Mouse (Mus musculus): ENCODE data around the gene Srgap3. TPM values are rescaled to one million over a fixed set of nuclear protein-coding genes. Genes with fewer than 3 reads are reported as not detected.
A peak's percentile ranks its signal among the peaks of the same experiment; 100 is the strongest.
"Not testable (repeated sequence)": the region's sequence is repeated elsewhere in the genome, so short reads cannot be mapped to it uniquely, and the experiment has no call there.

The Srgap3 gene
- polyA plus RNA-seq, 2 experiments from 2014 or later, result 0.29 to 0.31 TPM

DNA sequence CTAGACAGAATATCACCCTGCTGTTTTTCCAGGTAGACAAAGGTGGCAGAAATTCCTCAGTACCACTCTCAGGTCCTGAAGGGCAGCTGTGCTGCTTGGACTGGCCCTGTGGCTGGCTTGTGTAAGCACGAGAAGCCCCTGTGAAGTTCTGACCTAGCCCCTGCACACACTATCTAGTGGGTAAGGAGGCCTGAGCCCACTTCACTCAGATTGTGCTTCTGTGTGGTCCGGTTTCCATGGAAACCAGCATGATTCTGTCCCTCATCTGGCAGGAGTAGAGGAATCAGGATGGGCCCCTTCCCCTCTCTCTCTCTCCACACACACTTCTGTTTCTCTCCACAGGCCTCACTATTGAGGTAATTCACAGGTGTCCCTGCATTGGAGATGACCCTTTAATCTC lies 212.0 kb downstream of the Srgap3 start:
- ATAC-seq, result no peak

DNA sequence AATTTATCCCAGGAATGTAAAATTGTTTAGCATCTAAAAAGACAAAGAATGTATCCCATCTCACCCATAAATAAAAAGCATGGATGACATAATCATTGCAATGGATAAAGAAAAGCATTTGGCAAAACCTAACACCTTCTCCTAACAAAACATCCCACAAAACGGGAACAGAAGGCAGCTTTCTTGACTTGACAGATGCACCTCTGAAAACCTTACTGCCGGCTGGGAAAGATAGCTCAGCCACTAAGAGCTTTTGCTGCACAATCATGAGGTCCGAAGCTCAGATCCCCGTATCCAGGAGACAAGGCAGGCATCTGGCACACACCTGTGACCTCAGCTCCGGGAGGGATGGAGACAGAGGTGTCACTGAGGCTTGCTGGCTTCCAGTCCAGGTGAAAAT lies 213.1 kb downstream of the Srgap3 start:
- ATAC-seq, result no peak

DNA sequence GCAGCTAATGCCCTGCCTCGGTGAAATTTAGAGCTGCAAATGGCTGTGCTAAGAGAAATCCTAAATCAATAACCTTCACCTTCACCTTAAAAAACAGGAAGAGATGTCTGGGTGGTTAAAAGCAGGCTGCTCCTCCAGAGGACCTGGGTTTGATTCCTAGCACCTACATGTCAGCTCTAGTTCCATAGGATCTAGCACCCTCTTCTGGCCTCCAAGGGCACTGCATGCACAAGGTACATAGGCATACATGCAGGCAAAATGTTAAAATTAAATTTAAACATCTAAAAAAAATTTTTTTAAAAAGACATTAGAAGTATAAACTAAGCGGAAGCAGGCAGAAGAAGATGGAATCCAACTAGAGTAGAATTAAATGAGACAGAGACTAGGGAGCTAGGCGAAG lies 214.6 kb downstream of the Srgap3 start:
- no peak for ATAC-seq

DNA sequence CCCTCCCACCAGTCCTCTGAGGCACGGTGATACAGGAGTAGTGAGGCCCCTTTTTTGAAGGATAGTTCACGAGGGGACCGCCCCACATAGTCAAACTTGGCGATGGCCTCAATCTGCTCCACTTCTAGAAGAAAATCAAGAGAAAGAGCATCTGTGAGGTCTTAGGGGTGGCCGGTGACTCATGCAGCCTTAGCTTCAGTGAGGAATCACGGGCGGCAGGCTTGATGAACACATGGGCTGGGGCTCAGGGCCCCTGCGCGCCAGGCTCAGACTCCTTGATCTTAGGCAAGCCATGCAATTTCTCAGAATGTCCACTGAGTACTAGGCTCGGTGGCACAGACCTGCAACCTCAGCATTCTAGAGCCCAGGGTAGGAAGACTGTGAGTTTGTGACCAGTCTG lies 215.7 kb downstream of the Srgap3 start:
- ATAC-seq, result no peak

DNA sequence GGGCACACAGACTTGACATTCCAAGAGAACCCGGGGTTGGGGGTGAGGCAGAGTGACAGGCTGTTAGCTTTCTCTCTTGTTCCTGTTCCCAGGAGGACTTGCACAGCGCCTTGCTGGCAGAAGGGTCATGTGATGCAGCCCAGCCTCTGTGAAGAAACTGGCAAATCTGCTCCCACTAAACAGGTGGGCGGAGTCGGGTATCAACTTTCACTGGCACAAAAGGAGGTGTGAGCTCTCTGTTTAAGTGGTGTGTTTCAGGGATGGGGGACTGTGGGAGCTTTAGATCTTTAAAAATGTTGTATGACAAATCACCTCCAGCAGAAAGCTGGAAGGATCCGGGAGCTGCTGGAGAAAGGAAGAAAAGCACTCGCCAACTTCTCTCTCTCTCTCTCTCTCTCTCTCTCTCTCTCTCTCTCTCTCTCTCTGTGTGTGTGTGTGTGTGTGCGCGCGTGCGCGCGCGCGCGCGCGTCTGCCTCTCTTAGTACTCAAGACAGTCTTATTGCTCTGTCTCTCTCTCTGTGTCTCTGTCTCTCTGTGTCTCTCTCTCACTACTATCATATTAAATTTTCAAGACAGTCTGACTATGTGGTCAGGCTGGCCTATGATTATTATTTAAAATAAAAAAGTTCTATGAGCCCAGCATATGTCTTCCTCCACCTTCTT lies 218.2 kb downstream of the Srgap3 start:
- no peak for ATAC-seq

DNA sequence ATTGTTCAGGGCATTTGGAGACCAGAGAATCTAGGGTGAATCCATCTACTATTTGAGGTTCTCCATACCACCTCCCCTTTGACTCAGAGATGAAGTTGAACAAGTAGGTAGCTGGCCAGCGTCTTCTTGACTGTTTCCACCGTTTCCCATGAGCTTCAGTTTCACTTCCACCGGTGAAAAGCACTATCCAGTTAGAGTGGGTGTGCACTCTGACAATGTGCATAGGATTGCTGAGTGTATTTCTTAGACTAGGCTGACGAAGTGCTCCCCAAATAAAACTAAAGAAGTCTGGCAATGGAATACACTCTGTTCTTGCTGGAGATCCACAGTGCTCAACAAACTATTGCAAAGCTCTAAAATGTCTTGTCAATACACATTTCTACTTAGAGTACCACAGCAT lies 221.6 kb downstream of the Srgap3 start:
- no peak for ATAC-seq

DNA sequence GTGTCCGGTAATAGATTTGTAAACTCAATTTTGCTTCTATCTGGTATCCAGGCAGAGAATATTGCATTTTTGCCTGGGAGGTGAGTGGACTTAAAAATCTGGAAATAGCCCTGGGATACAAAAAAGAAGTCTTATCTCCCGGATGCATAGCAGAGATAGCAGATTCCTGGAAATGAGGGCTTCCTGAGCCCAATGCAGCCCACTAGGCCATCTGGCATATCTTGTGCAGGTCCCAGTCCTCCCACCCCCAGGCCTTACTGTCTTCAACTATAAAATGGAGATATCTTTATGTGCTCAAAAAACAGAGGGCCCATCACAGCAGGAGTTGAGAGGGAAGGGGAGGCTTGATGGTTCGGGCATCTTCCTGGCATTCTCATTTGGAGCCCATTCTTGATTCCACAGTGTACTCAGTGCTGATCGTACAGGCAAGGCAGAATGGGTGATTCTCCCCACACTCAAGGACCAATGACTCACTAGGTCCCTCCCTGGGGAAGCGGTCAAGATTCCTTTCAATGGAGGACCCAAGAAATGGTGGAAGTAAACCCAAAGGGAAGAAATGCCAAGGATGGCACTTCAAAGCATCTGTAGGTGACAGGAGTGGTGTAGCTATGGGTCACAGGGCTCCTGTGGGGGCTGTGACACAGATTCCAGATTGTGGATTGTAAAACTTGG lies 226.5 kb downstream of the Srgap3 start:
- ATAC-seq, result no peak

DNA sequence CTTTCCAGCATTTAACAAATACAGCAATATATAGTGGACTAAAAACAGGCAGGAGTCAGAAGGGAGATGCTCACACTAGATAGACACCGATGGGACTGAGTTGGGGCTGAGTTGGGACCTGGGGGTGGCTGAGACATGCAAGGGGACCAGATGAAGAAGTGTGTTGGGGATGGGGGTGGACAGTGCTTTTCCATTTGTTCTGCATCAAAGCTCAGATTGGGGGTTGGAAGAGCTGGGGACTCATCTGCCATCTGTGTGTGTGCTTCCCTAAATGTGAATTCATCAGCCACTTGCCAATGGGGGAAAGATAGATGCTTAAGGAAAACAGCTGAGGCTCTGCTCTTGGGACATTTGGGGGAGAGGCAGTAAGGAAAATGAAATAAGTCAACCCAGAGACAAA lies 227.1 kb downstream of the Srgap3 start:
- no peak for ATAC-seq

DNA sequence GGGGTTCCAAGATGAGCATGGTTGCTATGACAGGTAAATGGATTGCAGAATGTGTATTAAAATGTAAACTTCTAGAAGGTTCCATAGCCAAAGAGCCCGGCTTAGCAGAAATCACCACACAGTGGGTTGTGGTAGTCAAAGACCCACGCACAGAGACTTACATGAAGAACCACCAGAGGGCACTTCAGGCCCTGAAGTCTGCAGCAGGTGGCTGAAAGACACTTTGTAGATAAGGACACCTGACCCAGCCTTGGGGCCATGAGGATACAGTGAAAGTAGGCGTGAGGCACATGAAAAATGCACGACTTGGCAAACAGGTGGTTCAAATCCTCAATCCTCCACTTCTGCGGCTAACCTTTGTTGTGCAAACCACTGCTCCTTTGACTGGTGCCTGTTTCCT lies 229.9 kb downstream of the Srgap3 start:
- no peak for ATAC-seq

DNA sequence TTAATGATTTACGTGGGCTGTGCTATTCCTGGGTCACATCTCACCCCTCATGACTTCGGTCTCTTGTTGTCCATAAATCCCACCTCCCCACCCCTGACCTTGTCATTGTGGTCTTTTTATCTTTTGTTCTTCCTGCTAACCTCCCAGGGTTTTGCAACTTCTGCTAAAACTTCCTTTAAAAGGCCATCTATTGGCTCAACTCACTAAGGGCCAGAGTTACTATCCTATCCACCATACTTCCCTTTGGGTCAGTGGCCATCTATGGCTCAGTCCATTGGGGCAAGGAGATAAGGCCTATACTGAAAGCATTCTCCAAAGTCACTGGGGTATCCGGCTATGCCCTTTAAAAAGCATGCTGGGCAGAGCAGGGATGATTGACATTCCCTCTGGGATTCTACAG lies 233.1 kb downstream of the Srgap3 start:
- no peak for ATAC-seq

DNA sequence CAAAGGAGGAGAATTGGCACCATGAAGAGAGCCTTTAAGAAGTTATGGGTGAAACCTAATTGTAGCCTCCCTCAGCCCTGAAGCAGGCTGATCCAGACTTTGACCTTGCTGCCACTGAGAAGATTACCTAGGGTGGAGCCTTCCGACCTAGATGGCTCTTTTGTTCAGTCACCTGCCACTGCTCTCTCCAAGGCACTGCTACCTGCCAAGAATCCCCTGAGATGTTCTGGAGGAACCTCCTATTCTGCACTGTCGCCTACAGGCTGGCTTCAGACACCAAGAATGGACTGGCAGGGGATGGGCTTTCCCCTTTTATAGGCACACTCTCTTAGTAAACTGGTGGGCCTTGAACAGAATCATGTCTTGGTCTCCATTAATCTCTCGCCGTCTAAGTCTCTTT lies 244.8 kb downstream of the Srgap3 start:
- not testable (repeated sequence) for ATAC-seq

DNA sequence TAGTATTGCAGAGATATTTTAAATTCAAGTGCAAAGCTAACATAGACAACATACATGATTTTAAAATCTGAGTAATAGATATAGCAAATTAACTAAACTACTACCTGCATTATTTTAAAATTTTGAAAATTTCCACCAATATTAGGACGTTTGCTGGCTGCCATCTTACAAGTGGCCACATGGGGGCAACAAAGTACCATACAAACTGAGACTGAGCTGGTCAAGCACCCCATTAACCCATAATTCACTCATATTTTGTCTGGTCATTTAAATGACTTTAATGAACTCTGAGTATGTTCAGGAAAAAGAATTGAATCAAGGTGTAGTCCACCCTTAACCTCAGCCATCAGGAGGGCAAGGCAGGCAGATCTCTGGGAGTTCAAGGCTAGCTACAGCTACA lies 246.7 kb downstream of the Srgap3 start:
- no peak for ATAC-seq

DNA sequence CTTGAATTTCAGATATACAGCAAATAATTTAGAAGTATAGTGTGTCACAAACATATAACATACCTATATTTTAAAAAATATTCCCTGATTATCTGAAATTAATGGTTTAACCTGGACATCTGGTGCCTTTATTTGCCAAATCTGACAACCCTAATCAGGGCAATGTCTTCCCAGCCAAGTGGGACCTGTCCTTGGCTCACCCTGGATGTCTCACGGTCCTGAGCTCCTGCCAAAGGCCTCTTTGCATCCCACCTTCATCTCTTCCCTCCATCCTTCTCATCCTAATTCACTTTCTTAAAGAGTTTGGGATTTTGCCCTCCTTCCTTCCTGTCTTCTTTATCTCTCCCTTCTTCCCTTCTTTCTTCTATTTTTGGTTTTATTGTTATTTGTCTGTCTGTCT lies 248.0 kb downstream of the Srgap3 start:
- no peak for ATAC-seq

DNA sequence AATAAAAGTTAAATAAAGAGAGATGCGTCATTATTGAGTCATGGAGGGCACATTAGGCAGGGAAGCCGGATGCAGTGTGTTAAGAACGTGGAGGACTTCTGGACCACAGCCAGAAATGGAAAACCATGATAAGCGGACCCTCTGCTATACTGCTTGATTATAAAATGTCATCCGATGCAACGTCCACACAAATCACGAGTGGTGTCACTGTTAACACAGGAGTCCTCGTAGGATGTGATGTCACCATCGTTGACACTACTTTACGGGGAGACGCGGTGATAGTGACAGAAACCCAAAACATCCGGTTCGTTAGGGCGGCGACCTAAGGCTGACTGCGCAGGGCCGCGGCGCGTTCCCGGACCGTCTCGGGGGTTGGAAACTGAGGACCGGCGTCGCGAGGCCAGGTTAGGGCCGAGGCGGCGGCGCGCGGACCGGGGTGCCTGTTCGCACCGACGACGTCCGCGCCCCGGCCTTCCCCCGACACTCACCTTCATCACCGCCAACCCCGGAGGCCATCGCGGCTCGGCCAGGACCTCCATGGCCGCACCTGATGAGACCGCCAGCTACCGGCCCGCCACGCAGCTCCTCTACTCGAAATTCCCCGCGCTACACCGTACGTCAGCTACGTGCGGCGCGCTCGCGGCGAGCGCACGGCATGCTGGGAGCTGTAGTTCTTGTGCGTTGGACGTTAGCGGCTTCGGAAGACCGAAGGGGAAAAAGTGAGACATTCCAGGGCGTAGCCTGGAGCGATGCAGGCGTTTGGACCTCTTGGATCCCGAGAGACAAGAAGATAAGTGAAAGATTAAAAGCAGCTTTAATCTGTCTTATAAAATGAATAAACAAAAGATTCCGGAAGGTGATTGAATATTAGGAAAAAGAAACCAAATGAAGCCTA lies 250.8 kb downstream of the Srgap3 start, which contains the start of gene Rad18:
Gene Rad18 (minus strand): TSS at position 631 of the 895 bp plus-strand sequence.
- peak; percentile 93 for ATAC-seq

DNA sequence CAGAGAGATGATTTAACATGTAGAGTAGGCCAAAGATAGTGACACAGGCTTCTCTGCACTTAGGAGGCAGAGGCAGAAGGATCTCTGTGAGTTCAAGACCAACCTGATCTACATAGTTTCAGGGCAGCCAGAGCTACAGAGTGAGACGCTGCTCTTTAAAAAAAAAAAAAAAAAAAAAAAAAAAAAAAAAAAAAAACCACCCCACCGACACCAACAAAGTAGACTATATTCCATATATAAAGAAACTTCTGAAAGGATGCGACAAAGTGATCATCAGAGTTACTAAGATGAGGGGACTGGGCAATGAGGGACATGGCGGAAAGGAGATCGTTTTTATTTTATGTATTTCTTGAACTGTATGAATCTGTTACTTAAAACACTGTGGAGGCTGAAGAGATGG lies 252.6 kb downstream of the Srgap3 start:
- ATAC-seq, result no peak

DNA sequence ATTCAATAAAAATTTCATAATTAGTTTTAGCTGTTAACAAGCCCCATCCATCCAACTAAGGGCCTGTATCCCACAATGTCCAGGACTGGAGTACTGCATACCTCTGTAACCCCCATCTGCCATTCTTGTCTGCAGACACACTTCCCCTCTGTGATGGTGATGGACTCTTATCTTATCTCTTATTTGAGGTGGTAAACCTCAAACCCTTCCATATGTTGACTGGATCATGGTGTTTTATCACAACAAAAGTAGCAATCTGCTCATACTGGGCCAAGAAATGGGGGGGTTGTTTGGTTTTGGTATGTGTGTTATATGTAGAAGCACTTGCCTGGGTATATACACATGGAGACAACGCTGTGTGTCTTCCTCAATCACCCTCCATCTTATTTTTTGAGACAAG lies 255.5 kb downstream of the Srgap3 start:
- ATAC-seq, result no peak

DNA sequence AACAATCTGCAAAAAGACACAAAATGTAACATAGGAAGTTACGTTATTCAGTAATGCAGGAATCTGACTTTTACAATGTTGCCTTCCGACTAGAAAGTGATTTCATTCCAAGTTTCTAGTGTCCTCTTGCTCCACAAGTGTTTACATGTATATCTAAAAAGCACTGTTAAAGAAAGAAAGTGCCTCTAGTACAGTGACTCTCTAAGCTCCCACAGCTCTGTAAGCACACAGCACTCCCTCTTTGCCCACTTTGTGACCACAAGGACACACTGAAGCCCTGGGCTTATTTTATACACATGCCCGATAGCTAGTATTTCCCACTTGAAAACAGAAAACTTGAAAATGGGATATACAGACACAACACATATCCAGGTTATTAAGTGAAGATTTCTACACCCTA lies 259.0 kb downstream of the Srgap3 start:
- ATAC-seq, result no peak

DNA sequence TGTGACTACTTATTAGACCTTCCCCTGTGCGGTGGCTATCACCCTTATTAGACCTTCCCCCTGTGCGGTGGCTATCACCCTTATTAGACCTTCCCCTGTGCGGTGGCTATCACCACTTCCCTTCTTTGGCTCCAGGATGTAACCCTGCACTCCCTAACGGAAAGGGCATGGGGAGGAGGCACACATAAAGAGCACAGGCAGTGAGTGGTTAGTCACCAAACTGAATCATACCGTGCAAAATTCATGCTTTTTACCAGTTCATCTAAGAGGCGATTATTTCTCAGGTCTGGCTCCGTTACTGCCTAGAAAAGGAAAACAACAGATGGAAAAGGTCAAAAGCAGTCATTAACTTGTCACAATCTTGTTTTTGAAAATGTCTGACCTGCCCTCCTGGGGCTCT lies 260.6 kb downstream of the Srgap3 start:
- no peak for ATAC-seq

DNA sequence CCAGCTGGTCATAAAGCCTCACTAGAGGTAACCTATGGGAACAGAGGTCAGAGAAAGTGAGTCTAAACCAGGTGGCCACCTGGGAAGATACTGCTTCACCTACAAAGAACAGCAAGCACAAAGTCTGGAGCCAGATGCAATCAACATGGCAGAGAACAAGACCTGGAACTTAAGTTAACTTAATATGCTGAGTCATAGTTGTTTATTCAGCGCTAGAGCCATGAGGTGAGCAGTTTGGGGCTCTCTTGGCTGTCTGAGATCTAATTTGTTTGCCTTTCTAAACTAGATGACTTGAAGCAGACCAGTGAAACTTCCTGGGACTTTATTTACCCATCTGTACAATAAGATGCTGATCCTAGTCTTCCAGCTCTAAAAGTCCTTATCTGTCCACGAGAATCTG lies 263.0 kb downstream of the Srgap3 start:
- no peak for ATAC-seq
